Mouse (Mus musculus) MEL (cell line): Measurements from ENCODE around the gene Mtln.

Experiments used
- CTCF ChIP-seq, 3 experiments: IDR thresholded peaks in 2 of 3; conservative IDR thresholded peaks in 1 of 3; 2 replicates each; pipeline ENCODE4 v1.5.1; 2011 to 2012; ENCODE audit warnings: low read length in 3 of 3, low read depth in 2 of 3, mild to moderate bottlenecking in 2 of 3, improper control_type of control experiment in 1 of 3, inconsistent platforms in 1 of 3, mixed read lengths in 1 of 3, moderate library complexity in 1 of 3; ENCODE audit not compliant: control insufficient read depth in 1 of 3, insufficient read depth in 1 of 3, poor library complexity in 1 of 3, severe bottlenecking in 1 of 3
- TBP ChIP-seq: IDR thresholded peaks from 2 replicates; pipeline ENCODE4 v1.8.0; 2011; ENCODE audit warnings: low read depth, low read length, improper control_type of control experiment

GRCm38 (mm10) chr2:127832833-127833190, 40.5 kb upstream of the Mtln start:
- TF ChIP-seq CTCF (IDR thresholded peaks at IDR 0.05 in 2 of 3, conservative IDR thresholded peaks at IDR 0.05 in 1 of 3; ENCODE audit: control insufficient read depth in 1 of 3, insufficient read depth in 1 of 3, low read depth in 2 of 3, low read length in 3 of 3, poor library complexity in 1 of 3, severe bottlenecking in 1 of 3) (peak in 2 of 3 experiments; percentile 70 to 81; a peak in 4 of 6 replicates), TBP (no peak)
